Mouse (Mus musculus): ENCODE data around the gene Best3.

DNA sequence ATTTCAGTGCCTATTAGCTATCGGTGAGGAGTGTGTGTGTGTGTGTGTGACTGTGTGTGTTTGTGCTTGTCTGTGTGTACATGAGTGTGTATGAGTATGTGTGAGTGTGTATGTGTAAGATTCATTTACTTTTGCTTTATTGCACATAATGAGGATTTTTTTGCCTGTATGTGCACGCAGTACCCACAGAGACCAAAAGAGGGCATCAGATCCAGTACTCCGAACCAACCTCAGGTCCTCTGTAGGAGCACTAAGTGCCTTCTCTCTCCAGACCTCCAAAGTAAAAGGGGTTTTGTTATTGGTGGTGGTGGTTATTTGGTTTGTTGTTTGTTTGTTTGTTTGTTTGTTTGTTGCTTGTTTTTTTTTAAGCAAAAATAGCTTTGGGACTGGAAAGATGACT lies 5.2 kb upstream of the Best3 start:
- no peak for TF ChIP-seq MYOG (IDR thresholded peaks at IDR 0.05; ENCODE audit: control insufficient read depth in 1 of 3, insufficient read depth in 1 of 3, insufficient read length in 2 of 3, low read depth in 2 of 3)
- TF ChIP-seq TCF12 (IDR thresholded peaks at IDR 0.05; ENCODE audit: insufficient read depth, poor library complexity, severe bottlenecking) = no peak
- no peak for TF ChIP-seq POLR2A (IDR thresholded peaks at IDR 0.05; ENCODE audit: insufficient read length, low read depth)
- no peak for TF ChIP-seq E2F4 (IDR thresholded peaks at IDR 0.05; ENCODE audit: insufficient read depth)
- TF ChIP-seq USF1 (IDR thresholded peaks at IDR 0.05; ENCODE audit: low read depth) = no peak
- TF ChIP-seq MYOD1 (IDR thresholded peaks at IDR 0.05; ENCODE audit: control insufficient read depth in 1 of 3, insufficient read length in 2 of 3, low read depth in 2 of 3) = no peak

Data from myocyte (in vitro differentiated cells).